Mouse (Mus musculus): Measurements from ENCODE around the gene Hibch.
A peak's percentile ranks its signal among the peaks of the same experiment; 100 is the strongest.
"Not testable (repeated sequence)": the region's sequence is repeated elsewhere in the genome, so short reads cannot be mapped to it uniquely, and the experiment has no call there.

Hibch gene

GRCm38 (mm10) chr1:52909783-52910182, 65.1 kb downstream of the Hibch start:
- no peak for DNase-seq

- DNase-seq, result no peak
These were observed 71.9 kb downstream of the Hibch start for GRCm38 (mm10) chr1:52916655-52917054.

- DNase-seq, result not testable (repeated sequence)
These were observed 74.2 kb downstream of the Hibch start for GRCm38 (mm10) chr1:52918897-52919296.

- not testable (repeated sequence) for DNase-seq
These were observed 79.8 kb downstream of the Hibch start for GRCm38 (mm10) chr1:52924482-52924881.

GRCm38 (mm10) chr1:52934494-52934893, 89.8 kb downstream of the Hibch start:
- no peak for DNase-seq

- no peak for DNase-seq
These were observed 94.3 kb downstream of the Hibch start for GRCm38 (mm10) chr1:52939021-52939420.

GRCm38 (mm10) chr1:52947895-52948294, 103.2 kb downstream of the Hibch start:
- no peak for DNase-seq

GRCm38 (mm10) chr1:52951146-52951868, 106.6 kb downstream of the Hibch start:
- DNase-seq, result no peak

GRCm38 (mm10) chr1:52952143-52952542, 107.4 kb downstream of the Hibch start:
- peak; percentile 23 for DNase-seq

- no peak for DNase-seq
These were observed 108.0 kb downstream of the Hibch start for GRCm38 (mm10) chr1:52952551-52953397.

GRCm38 (mm10) chr1:52953548-52953947, 108.8 kb downstream of the Hibch start:
- DNase-seq, result no peak

- no peak for DNase-seq
These were observed 109.7 kb downstream of the Hibch start for GRCm38 (mm10) chr1:52954456-52954855.

- peak; percentile 40 for DNase-seq
These were observed 110.4 kb downstream of the Hibch start for GRCm38 (mm10) chr1:52955102-52955501.

GRCm38 (mm10) chr1:52956746-52957145, 112.0 kb downstream of the Hibch start:
- DNase-seq, result no peak

GRCm38 (mm10) chr1:52960191-52960590, 115.5 kb downstream of the Hibch start:
- no peak for DNase-seq

- no peak for DNase-seq
These were observed 118.4 kb downstream of the Hibch start for GRCm38 (mm10) chr1:52963097-52963496.

- no peak for DNase-seq
These were observed 119.9 kb downstream of the Hibch start for GRCm38 (mm10) chr1:52964581-52964980.

Data from right cerebral cortex, postnatal 25 days (tissue).